Mouse (Mus musculus) natural killer cell, adult 2 months (primary cell): ENCODE measurements around the gene Socs5.

Experiments used
- DNase-seq, 2 experiments: peaks; one replicate each; pipeline ENCODE4 v3.0.0; 2022; ENCODE audit warnings: low spot score in 2 of 2

The Socs5 gene

GRCm38 (mm10) chr17:87167407-87167806 lies 59.9 kb downstream of the Socs5 start:
- no peak for DNase-seq

DNA sequence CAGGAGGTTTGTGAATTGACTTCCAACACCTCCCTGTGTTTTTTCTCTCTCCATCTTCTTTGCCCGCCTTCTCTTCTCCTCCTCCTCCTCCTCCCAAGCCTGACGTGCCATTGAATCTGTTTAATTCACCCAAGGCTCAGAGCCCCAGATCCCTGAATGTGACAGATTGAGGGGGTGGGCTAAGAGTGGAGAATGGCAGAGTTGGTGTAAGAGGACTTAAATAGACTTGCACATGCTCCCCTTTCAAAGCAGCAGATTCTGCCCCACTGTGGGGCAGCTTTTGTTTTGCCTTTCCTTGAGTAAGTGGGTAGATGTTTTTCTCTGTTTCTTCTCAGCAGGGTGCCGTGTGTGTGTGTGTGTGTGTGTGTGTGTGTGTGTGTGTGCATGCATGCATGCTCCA lies 61.6 kb downstream of the Socs5 start:
- DNase-seq: no peak

- no peak for DNase-seq
Measured at GRCm38 (mm10) chr17:87170364-87170763, 62.9 kb downstream of the Socs5 start.

DNA sequence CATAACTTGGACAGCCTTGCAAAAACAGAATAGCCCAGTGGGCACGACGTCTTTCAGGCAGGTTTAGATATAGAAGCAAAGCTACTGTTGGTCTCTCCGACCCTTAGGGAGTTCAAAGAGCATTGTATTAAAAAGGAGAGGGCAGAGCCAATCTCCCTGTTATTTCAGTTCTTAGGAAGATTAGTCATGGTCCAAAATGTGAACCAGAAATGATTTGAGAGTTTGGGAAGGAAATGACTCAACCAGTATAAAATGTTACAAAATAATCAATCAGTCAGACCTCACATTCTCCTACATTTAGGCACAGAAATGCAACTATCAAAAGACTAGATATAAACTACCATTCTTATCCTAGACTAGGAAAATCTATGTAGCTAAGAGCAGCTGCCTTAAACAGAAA lies 64.6 kb downstream of the Socs5 start:
- DNase-seq: no peak

GRCm38 (mm10) chr17:87173966-87174365 lies 66.5 kb downstream of the Socs5 start:
- no peak for DNase-seq

GRCm38 (mm10) chr17:87174651-87175331 lies 67.3 kb downstream of the Socs5 start:
- no peak for DNase-seq

DNA sequence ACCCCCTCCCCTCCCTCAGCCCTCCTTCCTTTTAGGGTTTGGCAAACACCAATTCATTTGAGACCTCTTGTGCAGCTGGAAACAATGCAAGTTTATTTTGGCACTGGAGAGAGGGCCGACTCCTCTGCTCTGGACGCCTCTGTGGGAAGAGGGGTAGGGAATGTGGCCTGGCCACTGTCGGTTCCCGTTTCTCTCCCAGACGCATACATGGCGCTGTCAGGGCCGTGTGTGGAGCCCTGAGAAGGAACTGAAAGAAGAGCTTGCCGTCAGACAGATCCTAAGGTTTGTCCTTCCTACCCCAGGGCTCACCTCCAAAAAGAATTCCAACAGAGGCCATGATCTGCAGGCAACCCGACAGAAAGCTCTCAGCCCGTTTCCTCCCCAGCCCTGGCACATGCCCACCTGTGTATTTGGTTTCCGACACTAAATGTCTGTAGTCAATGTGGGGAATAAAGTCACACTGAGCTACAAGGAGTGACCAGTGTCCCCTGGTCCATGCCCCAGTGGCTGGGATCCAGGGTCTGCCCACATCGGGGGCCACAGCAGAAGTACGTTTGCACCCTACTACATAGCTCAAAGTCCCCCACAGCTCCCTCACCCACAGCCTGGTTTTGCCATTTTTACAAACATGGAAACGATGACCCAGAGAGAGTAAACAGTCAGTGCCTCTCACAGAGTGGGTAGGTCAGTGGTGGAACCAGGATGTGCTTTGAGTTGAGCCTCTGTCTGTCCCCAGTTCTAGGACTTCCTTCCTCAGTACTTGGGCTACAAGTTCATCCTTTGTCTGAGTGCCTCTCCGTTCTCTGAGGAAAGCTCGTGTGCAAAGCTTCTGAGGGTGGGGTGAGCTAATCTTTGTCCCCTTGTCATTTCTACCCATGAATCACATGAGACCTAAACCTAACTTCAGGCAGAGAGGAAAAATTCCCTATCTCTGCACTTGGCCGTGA lies 68.9 kb downstream of the Socs5 start:
- no peak for DNase-seq

- no peak for DNase-seq
Measured at GRCm38 (mm10) chr17:87178596-87179590, 71.4 kb downstream of the Socs5 start.

DNA sequence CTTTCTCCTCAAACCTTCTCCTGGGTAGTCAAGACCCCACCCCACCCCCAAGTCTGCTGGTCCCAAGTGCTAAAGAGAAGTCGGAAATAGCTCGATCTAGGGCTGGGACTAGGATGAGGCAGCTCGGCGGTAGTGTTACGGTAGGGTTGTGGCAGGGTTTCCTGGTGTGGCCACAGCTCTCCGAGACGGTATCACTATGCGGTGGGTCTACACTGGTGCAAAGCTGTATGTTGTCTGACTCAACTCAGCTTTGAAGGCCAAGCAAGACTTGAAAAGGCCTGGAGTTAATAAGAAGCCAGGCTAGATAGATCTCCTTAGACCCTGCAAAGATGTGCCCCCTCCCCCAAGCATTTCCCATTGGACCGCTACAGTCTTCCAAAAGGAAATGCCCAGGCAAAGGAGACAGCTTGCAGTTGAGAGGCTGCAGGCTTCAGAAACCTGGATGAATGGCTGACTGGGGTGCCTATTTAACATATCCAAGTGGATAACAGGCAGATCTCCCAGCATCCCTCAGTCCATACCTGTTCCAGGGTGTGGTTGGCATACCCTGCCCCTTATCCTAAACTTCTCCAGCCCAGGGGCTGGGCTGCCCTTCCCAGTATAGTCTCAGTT lies 72.6 kb downstream of the Socs5 start:
- no peak for DNase-seq

DNA sequence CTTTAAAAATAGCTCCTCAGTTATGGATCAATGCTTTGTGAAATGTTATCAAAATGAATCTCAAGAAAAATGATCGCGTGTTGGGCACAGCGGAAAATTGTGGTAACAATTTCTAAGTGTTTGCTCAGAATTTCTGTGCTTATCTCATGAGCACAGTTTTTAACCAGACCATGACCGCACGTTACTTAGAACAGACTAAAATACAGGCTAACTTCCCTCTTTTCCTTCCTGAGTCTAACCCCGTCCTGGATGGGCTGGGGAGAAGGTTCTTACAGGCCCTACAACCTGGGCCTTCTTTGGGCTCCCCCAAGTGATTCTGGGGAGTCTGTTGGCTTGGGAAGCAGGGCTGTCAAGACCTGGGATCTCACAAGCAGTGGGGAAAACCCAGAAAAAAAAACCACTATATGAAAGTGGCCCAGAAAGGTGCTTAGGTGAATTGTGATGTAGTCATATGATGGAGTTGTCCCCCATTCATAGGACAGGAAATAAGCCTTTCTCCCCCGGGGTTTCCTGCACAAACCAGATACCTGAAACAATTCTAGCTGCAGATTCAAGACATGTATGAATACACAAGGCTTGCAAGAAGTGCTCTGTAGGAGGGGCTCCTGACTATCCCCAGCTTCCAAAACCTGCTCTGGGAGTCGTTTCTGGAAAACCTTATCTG lies 74.3 kb downstream of the Socs5 start:
- DNase-seq: no peak

DNA sequence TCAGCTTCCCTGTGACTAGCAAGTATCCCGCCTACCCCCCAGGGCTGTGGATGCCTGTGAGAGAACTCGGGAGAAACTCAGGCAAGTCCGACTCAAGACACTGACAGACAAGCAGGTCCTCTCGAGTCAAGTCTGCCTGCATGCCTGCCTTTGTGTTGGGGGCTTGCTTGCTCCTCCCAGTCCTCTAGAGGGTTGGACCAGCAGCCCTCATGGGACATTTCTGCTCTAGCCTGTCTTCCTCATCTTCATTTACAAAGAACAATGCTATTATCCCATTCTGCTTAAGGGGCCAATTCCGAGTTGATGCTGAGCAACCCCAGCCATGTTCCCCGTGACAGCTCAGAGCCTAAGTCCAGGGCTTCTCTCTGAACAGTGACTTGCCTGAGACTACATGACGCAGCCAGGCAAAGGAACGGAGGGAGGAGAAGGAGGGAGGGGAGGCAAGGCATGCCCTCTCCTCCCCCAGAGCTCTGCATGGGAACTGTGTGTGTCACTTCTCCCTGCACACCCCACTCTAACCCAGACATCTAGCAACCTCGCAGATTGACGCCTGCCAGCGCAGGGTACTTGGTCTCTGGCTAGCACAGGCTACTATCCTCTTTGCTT lies 78.1 kb downstream of the Socs5 start:
- no peak for DNase-seq

DNA sequence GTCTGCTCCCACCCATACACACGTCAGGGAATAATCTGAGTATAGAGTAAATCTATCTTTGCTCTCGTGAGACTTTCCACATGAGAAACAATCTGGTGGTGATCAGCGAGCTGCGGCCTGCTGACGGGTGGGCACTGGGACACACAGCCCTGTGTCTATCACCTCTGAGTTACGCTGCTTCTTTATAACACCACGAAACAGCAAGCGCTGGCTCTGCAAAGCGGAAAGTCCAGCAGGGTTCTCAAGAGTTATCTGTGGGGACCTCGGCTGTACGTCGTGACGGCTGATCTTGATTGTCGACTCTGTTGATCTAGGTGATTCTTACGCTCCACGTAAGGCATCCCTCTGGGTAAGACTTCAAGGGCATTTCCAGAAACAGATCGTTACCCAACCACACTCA lies 79.5 kb downstream of the Socs5 start:
- no peak for DNase-seq
